Mouse (Mus musculus) liver, adult 2 months (tissue): ENCODE measurements around the gene Ralgps2.

Experiments
- CTCF ChIP-seq: fragments of 200-500 bp; IDR thresholded peaks from 2 replicates; pipeline ENCODE4 v1.5.1; 2011; ENCODE audit warnings: low read depth, low read length, control low read depth
- POLR2A ChIP-seq: fragments of 200-500 bp; IDR thresholded peaks from 2 replicates; pipeline ENCODE4 v1.6.1; 2011; ENCODE audit warnings: low read length, control low read depth; ENCODE audit not compliant: insufficient read depth; ENCODE audit errors: extremely low read depth

- TF ChIP-seq POLR2A (no peak), CTCF (no peak)
These were observed 149.5 kb downstream of the Ralgps2 start for GRCm38 (mm10) chr1:156789844-156790490.
